Mouse (Mus musculus): ENCODE measurements around the gene Cwc22. TPM values are rescaled to one million over a fixed set of nuclear protein-coding genes. Genes with fewer than 3 reads are reported as not detected.

Gene Cwc22
- polyA plus RNA-seq, 1 experiment from 2014 or later = 54.0 TPM

DNA sequence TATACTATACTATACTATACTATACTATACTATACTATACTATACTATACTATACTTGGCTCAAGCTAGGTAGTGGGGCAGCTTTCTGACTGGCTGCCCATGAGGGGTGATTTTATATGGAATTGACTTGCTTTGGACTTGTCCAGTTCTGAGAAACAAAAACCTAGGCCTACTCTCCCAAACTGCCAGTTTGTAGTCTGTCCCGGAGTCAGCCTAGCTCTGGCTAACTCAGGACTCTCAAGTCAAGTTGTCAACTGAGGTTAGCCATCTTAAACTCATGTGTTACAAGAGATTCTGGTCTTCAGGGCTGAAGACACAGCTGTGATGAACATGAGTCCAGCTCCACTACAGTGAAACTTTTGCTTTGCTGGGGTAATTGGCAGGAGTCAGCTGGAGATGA lies 3.3 kb upstream of the Cwc22 start:
- WGBS (ENCODE audit: missing documents) = 82% methylated on average over 1 of the region's 1 CpGs
- Histone ChIP-seq H3K27ac (no peak overlapping the region), H3K79me2 (ENCODE audit: inconsistent target) (peaks cover 12% of the 10 kb centered on the region), H3K36me3 (ENCODE audit: inconsistent target) (no peaks in the 10 kb centered on the region), H3K4me3 (ENCODE audit: inconsistent target) (no peak overlapping the region)

DNA sequence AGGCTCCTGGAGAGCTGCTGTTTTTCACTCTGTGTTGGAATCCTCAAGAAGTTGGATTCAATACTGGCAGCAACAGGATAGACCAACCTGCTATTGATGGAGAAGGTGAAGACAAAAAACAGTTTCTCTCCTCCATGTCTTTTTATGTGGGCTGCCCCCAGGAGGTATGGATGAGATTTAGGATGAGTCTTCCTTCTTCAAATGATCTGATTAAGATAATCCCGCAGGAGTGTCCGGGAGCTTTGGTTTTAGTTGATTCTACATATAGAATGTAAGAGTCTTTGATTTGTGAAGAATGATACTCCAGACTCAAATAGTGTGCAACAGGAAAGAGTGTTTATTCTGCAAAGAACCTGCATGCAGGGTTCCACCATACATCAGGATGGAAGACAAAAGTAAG lies 2.7 kb upstream of the Cwc22 start:
- 100% methylated on average over 2 of the region's 2 CpGs for WGBS (ENCODE audit: missing documents)
- H3K4me3 ChIP-seq (ENCODE audit: inconsistent target) = no peak overlapping the region

DNA sequence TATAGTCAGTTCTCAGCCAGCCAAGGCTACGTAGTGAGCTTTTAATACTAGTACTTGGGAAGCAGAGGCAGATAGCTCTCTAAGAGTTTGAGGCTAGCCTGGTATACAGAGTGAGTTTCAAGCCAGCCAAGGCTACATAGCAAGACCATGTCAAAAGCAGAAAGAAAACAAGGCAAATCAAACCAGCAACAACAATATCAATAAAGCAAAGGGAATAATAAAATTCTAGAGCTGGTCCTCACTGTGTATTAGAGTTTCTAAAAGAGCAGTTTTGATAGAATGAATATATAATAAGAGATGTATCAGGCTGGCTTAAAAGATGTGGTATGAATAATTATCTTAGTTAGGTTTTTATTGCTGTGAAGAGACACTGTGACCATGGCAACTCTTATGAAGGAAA lies 2.0 kb upstream of the Cwc22 start:
- no peaks in the 10 kb centered on the region for H3K36me3 ChIP-seq (ENCODE audit: inconsistent target)
- peaks cover 26% of the 10 kb centered on the region for H3K79me2 ChIP-seq (ENCODE audit: inconsistent target)
- H3K27ac ChIP-seq = no peak overlapping the region
- WGBS (ENCODE audit: missing documents) = 100% methylated on average over 1 of the region's 1 CpGs
- no peak overlapping the region for H3K4me3 ChIP-seq (ENCODE audit: inconsistent target)

More for the DNA sequence above, 2.7 kb upstream of the Cwc22 start:
- H3K36me3 ChIP-seq (ENCODE audit: inconsistent target) = no peaks in the 10 kb centered on the region
- H3K79me2 ChIP-seq (ENCODE audit: inconsistent target) = peaks cover 18% of the 10 kb centered on the region
- no peak overlapping the region for H3K27ac ChIP-seq

DNA sequence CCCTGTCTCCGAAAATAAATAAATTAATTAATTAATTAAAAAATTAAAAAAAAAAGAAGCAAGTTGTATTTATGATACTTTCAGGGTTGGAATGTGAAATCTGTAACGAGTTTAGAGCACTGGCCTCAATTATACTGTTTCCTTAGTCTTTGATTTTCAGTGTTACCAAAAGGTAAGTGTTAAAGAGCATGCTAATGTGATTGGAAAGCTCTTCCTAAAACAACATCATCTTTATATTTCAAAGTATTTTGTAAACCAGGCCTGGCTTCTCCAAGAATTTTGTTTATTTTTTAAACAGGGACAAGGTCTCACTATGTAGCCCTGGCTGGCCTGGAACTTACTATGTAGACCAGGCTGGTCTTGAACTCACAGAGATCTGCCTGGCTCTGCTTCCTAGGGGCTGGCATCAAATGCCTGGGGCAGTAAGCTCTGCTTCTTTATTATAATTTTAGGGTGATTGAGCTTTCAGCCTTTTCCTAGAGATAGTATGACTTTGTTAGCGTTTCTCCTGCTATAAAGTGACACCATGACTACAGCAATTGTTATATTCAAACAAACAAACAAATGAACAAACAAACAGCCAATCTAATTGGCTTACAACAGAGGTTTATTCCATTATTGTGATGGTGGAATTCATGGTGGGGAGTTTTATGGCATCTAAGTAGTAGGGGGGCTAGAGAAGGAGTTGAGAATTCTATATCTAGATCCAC lies 1.1 kb upstream of the Cwc22 start:
- H3K4me3 ChIP-seq (ENCODE audit: inconsistent target) = no peak overlapping the region
- H3K79me2 ChIP-seq (ENCODE audit: inconsistent target) = peaks cover 33% of the 10 kb centered on the region
- no peaks in the 10 kb centered on the region for H3K36me3 ChIP-seq (ENCODE audit: inconsistent target)
- no peak overlapping the region for H3K27ac ChIP-seq
- 72% methylated on average over 2 of the region's 3 CpGs for WGBS (ENCODE audit: missing documents)

DNA sequence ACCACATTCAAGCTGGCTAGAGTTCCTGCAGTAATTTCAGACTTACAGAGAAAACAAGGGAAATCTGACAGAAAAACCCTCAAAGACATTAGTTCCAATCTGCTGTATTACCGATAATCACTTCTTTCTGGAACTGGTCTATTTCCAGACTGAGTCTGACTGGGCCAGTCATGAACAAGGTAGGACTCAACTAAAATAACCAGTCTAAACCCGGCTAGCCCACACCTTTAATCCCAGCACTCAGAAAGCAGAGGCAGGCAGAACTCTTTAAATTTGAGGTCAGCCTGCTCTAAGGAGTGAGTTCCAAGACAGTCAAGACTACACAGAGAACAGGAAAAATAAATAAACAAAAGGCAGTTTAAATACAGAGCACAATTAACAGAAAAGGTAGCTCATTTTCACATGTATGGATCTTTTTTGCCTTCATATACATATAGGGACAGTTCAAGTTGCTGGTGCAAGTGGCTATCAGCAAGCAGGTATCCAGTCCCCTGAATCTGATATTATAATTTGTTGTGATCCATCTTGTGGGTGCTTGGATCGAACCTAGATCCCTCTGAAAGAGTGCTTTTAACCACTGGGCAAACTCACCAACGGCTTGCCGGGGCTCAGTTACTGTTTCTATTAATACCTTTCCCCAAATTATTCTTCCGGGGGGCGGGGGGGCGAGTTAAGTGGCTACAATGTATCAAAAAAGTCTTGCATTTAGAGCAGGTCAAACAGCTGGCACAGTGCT lies 1.1 kb downstream of the Cwc22 start:
- 34% methylated on average over 7 of the region's 8 CpGs for WGBS (ENCODE audit: missing documents)
- peak overlapping the region; percentile 13 for H3K27ac ChIP-seq
- H3K4me3 ChIP-seq (ENCODE audit: inconsistent target) = peak overlapping the region; percentile 79
- peaks cover 56% of the 10 kb centered on the region for H3K79me2 ChIP-seq (ENCODE audit: inconsistent target)
- H3K36me3 ChIP-seq (ENCODE audit: inconsistent target) = no peaks in the 10 kb centered on the region

DNA sequence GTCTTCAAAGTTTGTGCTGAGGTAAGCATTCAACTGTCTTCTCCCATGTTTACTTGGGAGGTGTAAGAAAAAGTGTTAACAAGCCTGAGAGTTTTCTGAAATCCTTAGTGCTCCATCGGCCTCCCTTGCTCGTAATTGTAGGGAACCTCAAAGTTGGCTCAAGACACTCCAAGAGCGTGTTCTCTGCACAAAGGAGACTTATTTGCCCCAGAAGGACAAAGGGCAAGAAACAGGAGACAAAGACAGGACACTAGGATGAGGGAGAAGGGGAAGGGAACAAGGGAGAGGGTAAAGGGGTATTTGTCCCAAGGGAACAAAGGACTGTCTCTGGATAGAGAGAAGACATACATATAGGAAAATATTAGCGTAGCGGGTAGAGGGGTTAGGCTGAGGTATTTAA lies 1.9 kb downstream of the Cwc22 start:
- WGBS (ENCODE audit: missing documents) = 97% methylated on average over 5 of the region's 5 CpGs
- peaks cover 64% of the 10 kb centered on the region for H3K79me2 ChIP-seq (ENCODE audit: inconsistent target)
- no peak overlapping the region for H3K27ac ChIP-seq
- no peak overlapping the region for H3K4me3 ChIP-seq (ENCODE audit: inconsistent target)
- no peaks in the 10 kb centered on the region for H3K36me3 ChIP-seq (ENCODE audit: inconsistent target)

DNA sequence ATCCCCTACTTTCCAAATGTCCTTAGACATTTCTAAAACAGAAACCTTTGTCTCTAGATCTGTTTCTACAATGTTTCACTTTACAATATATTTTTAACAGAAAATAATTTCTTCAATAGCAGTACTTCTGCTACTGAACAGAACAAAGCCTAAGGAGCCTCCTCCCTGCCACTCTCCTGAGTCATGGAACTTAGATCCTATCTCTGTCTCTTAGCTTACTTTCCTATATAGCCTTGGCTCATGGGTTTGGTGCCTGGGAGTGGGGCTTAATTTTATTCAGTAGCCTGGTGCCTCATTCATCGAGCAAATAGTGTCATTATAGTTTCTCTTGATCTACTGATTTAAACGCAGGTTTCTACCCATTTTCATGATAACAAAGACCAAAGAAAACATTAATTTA lies 4.2 kb downstream of the Cwc22 start:
- WGBS (ENCODE audit: missing documents) = 97% methylated on average over 2 of the region's 2 CpGs
- Histone ChIP-seq H3K4me3 (ENCODE audit: inconsistent target) (no peak overlapping the region), H3K36me3 (ENCODE audit: inconsistent target) (no peaks in the 10 kb centered on the region), H3K27ac (no peak overlapping the region), H3K79me2 (ENCODE audit: inconsistent target) (peaks cover 87% of the 10 kb centered on the region)

DNA sequence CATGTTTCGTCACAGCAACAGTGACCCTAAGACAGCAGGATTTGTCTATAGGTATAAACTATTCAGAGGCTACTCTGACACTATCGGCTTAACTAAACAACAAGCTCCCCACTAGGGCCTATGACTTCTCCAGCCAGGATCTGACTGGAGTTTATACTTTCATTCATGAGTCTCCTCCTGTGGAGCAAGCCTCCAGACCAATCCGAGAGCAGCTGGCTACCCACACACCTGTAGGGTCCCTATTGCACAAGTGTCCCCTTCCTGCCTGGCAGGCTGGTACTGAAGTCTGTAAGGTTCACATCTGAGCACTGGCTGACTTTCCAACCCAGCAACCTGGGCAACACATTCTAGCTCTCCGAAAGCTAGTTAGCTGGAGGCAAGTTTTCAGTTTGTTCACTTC lies 7.9 kb downstream of the Cwc22 start:
- Histone ChIP-seq H3K79me2 (ENCODE audit: inconsistent target) (peaks cover 62% of the 10 kb centered on the region), H3K36me3 (ENCODE audit: inconsistent target) (peaks cover 22% of the 10 kb centered on the region), H3K27ac (no peak overlapping the region), H3K4me3 (ENCODE audit: inconsistent target) (no peak overlapping the region)
- 96% methylated on average over 4 of the region's 4 CpGs for WGBS (ENCODE audit: missing documents)

DNA sequence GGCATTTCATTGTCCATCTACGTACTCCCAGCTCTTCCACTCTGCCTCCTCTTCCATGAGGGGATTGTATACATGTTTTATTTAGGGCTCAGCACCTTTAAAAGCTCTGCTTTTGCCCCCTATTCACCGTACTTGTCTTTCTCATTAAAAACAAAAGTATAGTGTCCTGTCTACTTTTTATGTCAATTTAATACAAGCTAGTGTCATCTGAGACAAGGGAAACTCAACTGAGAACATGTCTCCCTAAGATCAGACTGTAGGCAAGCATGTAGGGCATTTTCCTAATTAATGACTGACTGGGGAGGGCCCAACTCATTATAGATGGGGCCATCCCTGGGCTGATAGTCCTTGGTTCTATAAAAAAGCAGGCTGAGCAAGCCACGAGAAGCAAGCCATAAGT lies 8.4 kb downstream of the Cwc22 start:
- WGBS (ENCODE audit: missing documents) = 91% methylated on average over 3 of the region's 3 CpGs
- Histone ChIP-seq H3K36me3 (ENCODE audit: inconsistent target) (peaks cover 22% of the 10 kb centered on the region), H3K79me2 (ENCODE audit: inconsistent target) (peaks cover 58% of the 10 kb centered on the region), H3K27ac (no peak overlapping the region), H3K4me3 (ENCODE audit: inconsistent target) (no peak overlapping the region)

DNA sequence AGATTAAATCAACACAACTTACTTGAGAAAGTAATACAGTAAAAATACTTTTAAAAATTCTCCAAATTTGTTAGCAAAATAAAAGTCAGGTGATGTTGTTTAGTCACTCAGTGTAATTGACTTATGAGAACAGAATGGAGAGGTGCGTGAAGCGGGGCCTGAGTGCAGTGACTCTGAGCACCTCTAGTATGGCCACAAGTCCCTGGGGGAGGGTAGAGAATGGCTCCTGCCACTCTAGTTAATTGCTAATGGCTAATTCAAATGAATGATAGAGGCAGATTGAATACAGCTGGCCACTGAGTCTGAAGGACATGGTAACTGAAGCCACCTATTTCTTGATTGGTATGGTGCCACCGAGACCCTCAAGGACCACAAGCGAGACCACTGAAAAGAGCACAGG lies 12.0 kb downstream of the Cwc22 start:
- Histone ChIP-seq H3K27ac (no peak overlapping the region), H3K4me3 (ENCODE audit: inconsistent target) (no peak overlapping the region), H3K36me3 (ENCODE audit: inconsistent target) (peaks cover 53% of the 10 kb centered on the region), H3K79me2 (ENCODE audit: inconsistent target) (peaks cover 22% of the 10 kb centered on the region)
- WGBS (ENCODE audit: missing documents) = 96% methylated on average over 4 of the region's 4 CpGs

DNA sequence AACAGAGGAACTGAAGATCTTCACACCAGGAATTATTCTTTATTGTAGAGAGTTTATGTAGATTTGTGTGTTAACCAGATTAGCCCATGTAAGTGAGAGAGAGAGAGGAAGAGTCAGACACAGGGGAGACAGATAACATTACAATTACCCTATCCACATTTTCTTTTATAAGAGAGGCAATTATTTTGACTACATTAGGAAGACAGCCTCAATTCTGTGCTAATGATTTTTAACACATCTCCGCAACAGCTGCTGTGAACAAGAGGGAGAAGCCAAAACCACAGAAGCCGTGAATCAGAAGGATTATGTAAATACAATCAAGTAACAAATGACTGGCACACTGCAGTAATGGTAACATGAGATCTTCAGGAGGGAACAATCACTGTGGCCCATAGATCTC lies 12.5 kb downstream of the Cwc22 start:
- H3K4me3 ChIP-seq (ENCODE audit: inconsistent target) = no peak overlapping the region
- peaks cover 58% of the 10 kb centered on the region for H3K36me3 ChIP-seq (ENCODE audit: inconsistent target)
- H3K27ac ChIP-seq = no peak overlapping the region
- peaks cover 16% of the 10 kb centered on the region; the same call in 1 of the 2 replicates for H3K79me2 ChIP-seq (ENCODE audit: inconsistent target)
- WGBS (ENCODE audit: missing documents) = 78% methylated on average over 2 of the region's 2 CpGs

DNA sequence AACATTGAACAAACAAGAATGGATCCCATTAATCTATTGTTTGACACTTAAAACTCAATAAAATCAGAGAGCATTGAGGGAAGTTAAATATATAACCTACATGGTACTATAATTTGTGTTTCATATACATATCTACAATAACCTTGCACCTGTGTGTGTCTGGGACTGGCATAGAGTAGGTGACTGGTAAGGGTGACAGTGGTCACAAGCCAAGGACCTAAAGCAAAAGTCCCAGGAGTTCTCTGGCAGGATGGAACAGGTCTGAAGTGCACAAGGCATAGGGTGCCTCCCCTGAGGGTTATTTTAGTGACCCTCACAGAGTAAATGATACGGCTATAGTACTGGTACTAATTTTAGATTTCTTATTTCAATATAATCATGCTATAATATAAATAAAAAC lies 14.2 kb downstream of the Cwc22 start:
- Histone ChIP-seq H3K36me3 (ENCODE audit: inconsistent target) (peaks cover 71% of the 10 kb centered on the region), H3K27ac (no peak overlapping the region), H3K4me3 (ENCODE audit: inconsistent target) (no peak overlapping the region), H3K79me2 (ENCODE audit: inconsistent target) (no peaks in the 10 kb centered on the region)
- 100% methylated on average over 1 of the region's 1 CpGs for WGBS (ENCODE audit: missing documents)

DNA sequence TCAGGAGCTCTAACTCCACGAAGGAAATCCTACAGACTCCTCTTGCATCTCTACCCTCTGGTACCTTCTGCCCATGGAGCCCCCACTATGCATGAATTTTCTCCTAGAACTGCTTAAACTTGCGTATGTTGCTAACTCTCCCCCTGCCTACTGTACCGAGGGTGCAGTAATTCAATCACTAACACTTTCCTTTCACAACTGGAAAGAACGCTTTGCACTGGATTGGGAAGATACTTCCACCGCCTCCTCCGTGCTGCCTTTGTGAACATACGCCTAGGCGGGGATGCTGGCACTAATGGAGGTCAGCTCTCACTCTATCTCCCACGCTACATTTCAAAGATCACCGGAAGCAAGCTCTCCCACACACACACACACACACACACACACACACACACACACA lies 17.8 kb downstream of the Cwc22 start:
- Histone ChIP-seq H3K4me3 (ENCODE audit: inconsistent target) (no peak overlapping the region), H3K27ac (no peak overlapping the region), H3K79me2 (ENCODE audit: inconsistent target) (no peaks in the 10 kb centered on the region), H3K36me3 (ENCODE audit: inconsistent target) (peaks cover 77% of the 10 kb centered on the region)
- 100% methylated on average over 10 of the region's 10 CpGs for WGBS (ENCODE audit: missing documents)

DNA sequence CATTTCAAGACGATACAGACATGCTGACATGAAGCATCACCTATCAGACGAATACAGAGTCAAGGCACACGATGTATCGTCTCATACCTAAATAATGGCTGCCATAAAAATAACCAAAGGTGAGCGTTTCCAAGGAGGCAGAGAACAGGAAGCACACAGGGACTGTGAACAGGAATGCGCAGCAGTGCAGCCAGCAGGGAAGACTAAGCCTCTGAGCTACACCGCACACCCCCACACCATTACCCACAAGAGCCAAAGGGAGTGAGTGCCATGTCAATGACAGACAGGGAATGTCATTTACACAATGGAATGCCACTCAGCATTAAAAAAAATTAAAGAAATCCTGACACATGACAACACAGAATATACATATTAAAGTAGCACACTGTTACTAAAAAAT lies 19.7 kb downstream of the Cwc22 start:
- Histone ChIP-seq H3K4me3 (ENCODE audit: inconsistent target) (no peak overlapping the region), H3K36me3 (ENCODE audit: inconsistent target) (peaks cover 83% of the 10 kb centered on the region), H3K27ac (no peak overlapping the region), H3K79me2 (ENCODE audit: inconsistent target) (no peaks in the 10 kb centered on the region)
- WGBS (ENCODE audit: missing documents) = 99% methylated on average over 7 of the region's 7 CpGs

DNA sequence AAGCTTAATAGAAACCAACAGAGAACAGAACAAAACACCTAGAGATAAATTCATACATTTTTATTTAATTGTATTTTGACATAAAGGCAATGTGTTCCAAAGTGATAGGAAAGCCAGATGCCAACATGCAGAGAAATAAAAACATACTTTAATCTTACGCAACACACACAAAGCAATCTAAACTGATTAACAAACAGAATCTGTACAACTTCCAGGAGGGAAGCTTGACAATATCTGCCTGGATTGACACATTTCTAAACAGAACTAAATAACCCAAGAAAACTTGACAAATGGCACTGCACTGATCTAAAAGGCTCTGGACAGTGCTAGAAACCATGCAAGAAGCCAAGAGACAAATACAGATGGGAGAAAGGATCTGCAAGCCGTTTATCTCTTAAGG lies 20.2 kb downstream of the Cwc22 start:
- WGBS (ENCODE audit: missing documents) = 96% methylated on average over 2 of the region's 2 CpGs
- Histone ChIP-seq H3K79me2 (ENCODE audit: inconsistent target) (no peaks in the 10 kb centered on the region), H3K4me3 (ENCODE audit: inconsistent target) (no peak overlapping the region), H3K36me3 (ENCODE audit: inconsistent target) (peaks cover 82% of the 10 kb centered on the region), H3K27ac (no peak overlapping the region)

All from macrophage (primary cell).